Comparison of ENCODE assay signal across 14 mouse cellular contexts in the genomic region with DNA sequence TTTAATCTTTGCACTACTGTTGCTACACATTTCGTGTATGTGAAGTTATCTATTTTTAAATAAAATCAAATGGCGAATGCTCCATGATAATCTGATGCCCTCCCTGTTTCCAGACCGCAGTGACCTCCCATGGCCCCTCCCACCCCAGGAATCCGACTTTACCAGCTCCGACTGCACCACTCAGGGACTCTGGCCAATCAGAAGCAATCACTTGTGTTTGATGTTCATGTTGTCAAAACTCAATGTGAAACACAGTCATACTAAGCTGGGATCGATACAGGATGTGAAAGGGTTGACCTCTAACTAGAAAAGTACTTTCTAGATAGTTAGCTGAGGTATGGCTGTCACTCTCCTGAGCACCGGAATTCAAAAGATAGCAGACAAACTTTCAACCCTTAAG. TPM values are rescaled to one million over a fixed set of nuclear protein-coding genes. Genes with fewer than 3 reads are reported as not detected.
DNase-seq lines count a peak whose midpoint lies in the region; ATAC-seq and TF ChIP-seq lines count a peak whose summit lies in the region.
"Had no signal": no experiment of that assay in that cellular context is flagged by ENCODE, and none has a peak within 500 bp of the region (broad histone marks: within the 10 kb centered on the region; RNA-seq: fewer than 3 reads in every experiment).

No protein-coding gene starts in this region.

- 15% methylated on average over 7 of the region's 7 CpGs for WGBS in liver, adult 2 months
- WGBS in liver, embryonic 14.5 days (ENCODE audit: insufficient replicate concordance), result 18% methylated on average over 7 of the region's 7 CpGs
- WGBS in limb, embryonic 10.5 days, result 27% methylated on average over 7 of the region's 7 CpGs

- H3K36me3 ChIP-seq in liver, adult 2 months (ENCODE audit: control insufficient read depth, insufficient read depth, low read length), result no peaks in the 10 kb centered on the region
- no peaks in the 10 kb centered on the region for H3K36me3 ChIP-seq in CH12.LX (replicated peaks in 1 of 2; ENCODE audit: control insufficient read depth in 1 of 2, insufficient read depth in 1 of 2, low read length in 1 of 2)
- H3K36me3 ChIP-seq in liver, embryonic 14.5 days (replicated peaks; ENCODE audit: control insufficient read depth, insufficient read depth, low read depth), result no peaks in the 10 kb centered on the region
- no peaks in the 10 kb centered on the region for H3K36me3 ChIP-seq in limb, embryonic 10.5 days
- H3K36me3 ChIP-seq: embryonic facial prominence, embryonic 12.5 days had no signal

- in situ Hi-C loops in CH12.LX (cut with MboI; ENCODE audit: low pct_ligation_motif_present, low pct_unique_long_range_greater_than_20kb, low sequenced_read_pairs), result no loop called here

- H3K27ac ChIP-seq in liver, adult 2 months (replicated peaks; ENCODE audit: insufficient read depth, low read depth, low read length), result no peak overlapping the region
- H3K27ac ChIP-seq in CH12.LX (ENCODE audit: insufficient read depth, low read depth), result no peak overlapping the region
- H3K27ac ChIP-seq in liver, embryonic 14.5 days, result no peak overlapping the region
- no peak overlapping the region for H3K27ac ChIP-seq in limb, embryonic 10.5 days
- H3K27ac ChIP-seq: embryonic facial prominence, embryonic 12.5 days had no signal

- dilution Hi-C loops in CH12.LX (cut with MboI; ENCODE audit: extremely low pct_ligation_motif_present, extremely low pct_unique_long_range_greater_than_20kb, low sequenced_read_pairs), result no loop called here

- H3K9ac ChIP-seq in liver, adult 2 months (ENCODE audit: low read depth, low read length), result no peak overlapping the region
- no peak overlapping the region for H3K9ac ChIP-seq in CH12.LX (ENCODE audit: insufficient read depth, low read depth)
- H3K9ac ChIP-seq in liver, embryonic 14.5 days (replicated peaks), result no peak overlapping the region
- H3K9ac ChIP-seq: embryonic facial prominence, embryonic 12.5 days had no signal

- no peak for TF ChIP-seq EP300 in CH12.LX (IDR thresholded peaks at IDR 0.05; ENCODE audit: low read length)
- TF ChIP-seq EP300 in liver, embryonic 14.5 days (IDR thresholded peaks at IDR 0.05; ENCODE audit: low read depth), result no peak

- H3K9me3 ChIP-seq in CH12.LX (replicated peaks; ENCODE audit: low read length), result no peaks in the 10 kb centered on the region
- H3K9me3 ChIP-seq in liver, embryonic 14.5 days (ENCODE audit: control insufficient read depth, low read length), result no peaks in the 10 kb centered on the region
- no peaks in the 10 kb centered on the region for H3K9me3 ChIP-seq in limb, embryonic 10.5 days (replicated peaks)
- H3K9me3 ChIP-seq: embryonic facial prominence, embryonic 12.5 days; megakaryocyte, embryonic 14.5 days had no signal

- peak; percentile 48; the same call in 1 of the 2 replicates for ATAC-seq in liver, embryonic 14.5 days (ENCODE audit: insufficient read depth)

- peaks cover 4% of the 10 kb centered on the region; the same call in 1 of the 2 replicates for H3K4me1 ChIP-seq in liver, adult 2 months (ENCODE audit: control insufficient read depth, insufficient read depth, low read length)
- H3K4me1 ChIP-seq in CH12.LX (ENCODE audit: control insufficient read depth in 1 of 2, insufficient read depth in 2 of 2), result peaks cover 6 to 15% of the 10 kb centered on the region in 2 experiments; a peak in 3 of 4 replicates
- H3K4me1 ChIP-seq in liver, embryonic 14.5 days (replicated peaks; ENCODE audit: control insufficient read depth in 2 of 2, insufficient read depth in 2 of 2, low read length in 1 of 2), result peaks cover 0 to 6% of the 10 kb centered on the region in 2 experiments; a peak in 1 of 4 replicates
- H3K4me1 ChIP-seq in limb, embryonic 10.5 days, result peaks cover 18% of the 10 kb centered on the region

- no peak for TF ChIP-seq CTCF in liver, adult 2 months (IDR thresholded peaks at IDR 0.05; ENCODE audit: low read depth, low read length)
- no peak for TF ChIP-seq CTCF in CH12.LX (conservative IDR thresholded peaks at IDR 0.05 in 1 of 2, IDR thresholded peaks at IDR 0.05 in 1 of 2; ENCODE audit: low read depth in 2 of 2, low read length in 2 of 2)
- no peak for TF ChIP-seq CTCF in liver, embryonic 14.5 days (IDR thresholded peaks at IDR 0.05; ENCODE audit: low read depth)

- TF ChIP-seq RAD21 in CH12.LX (IDR thresholded peaks at IDR 0.05; ENCODE audit: low read depth, low read length), result no peak

- no peaks in the 10 kb centered on the region for H3K79me2 ChIP-seq in liver, adult 2 months (ENCODE audit: control insufficient read depth, insufficient read depth, low read length)
- H3K79me2 ChIP-seq in CH12.LX (replicated peaks; ENCODE audit: control insufficient read depth, extremely low read depth, insufficient read depth, poor library complexity, severe bottlenecking), result no peaks in the 10 kb centered on the region

- 0 out of 2 replicates have a peak overlapping the region, but pooled peaks have one; percentile 6 for H3K4me2 ChIP-seq in CH12.LX (ENCODE audit: insufficient read depth, low read depth, poor library complexity, severe bottlenecking)
- no peak overlapping the region for H3K4me2 ChIP-seq in liver, embryonic 14.5 days (ENCODE audit: low read depth)
- H3K4me2 ChIP-seq: embryonic facial prominence, embryonic 12.5 days had no signal

- peak; percentile 20 for DNase-seq in liver, adult 2 months (ENCODE audit: extremely low read depth, low read depth, low spot score)
- DNase-seq in liver, result no peak
- DNase-seq in CH12.LX (ENCODE audit: extremely low read depth), result no peak
- DNase-seq in ZHBTc4 (ENCODE audit: low read depth, low spot score), result peak; percentile 23
- no peak for DNase-seq in liver, embryonic 14.5 days (ENCODE audit: low read depth in 3 of 3, low spot score in 3 of 3)
- DNase-seq in retina, embryonic 14.5 days (ENCODE audit: low spot score), result no peak
- DNase-seq in adrenal gland, postnatal 25 days, result no peak
- no peak for DNase-seq in limb, embryonic 10.5 days (ENCODE audit: low spot score)
- DNase-seq: cerebellum, adult 8-10 months; kidney, postnatal 25 days; left cerebral cortex, postnatal 4 days had no signal

- H3K4me3 ChIP-seq in liver, adult 2 months (ENCODE audit: insufficient read depth, low read depth, low read length), result no peak overlapping the region
- H3K4me3 ChIP-seq in CH12.LX (replicated peaks in 1 of 3; ENCODE audit: low read depth in 2 of 3, low read length in 2 of 3, poor library complexity in 1 of 3), result no peak overlapping the region
- no peak overlapping the region for H3K4me3 ChIP-seq in liver, embryonic 14.5 days (ENCODE audit: insufficient read depth in 1 of 2, low read depth in 2 of 2, low read length in 2 of 2)
- no peak overlapping the region for H3K4me3 ChIP-seq in limb, embryonic 10.5 days
- H3K4me3 ChIP-seq: embryonic facial prominence, embryonic 12.5 days; megakaryocyte, embryonic 14.5 days had no signal

- TF ChIP-seq POLR2A in liver, adult 2 months (IDR thresholded peaks at IDR 0.05; ENCODE audit: extremely low read depth, insufficient read depth, low read length), result no peak
- TF ChIP-seq POLR2A in CH12.LX (IDR thresholded peaks at IDR 0.05; ENCODE audit: low read depth, low read length), result no peak

- no peaks in the 10 kb centered on the region for H3K27me3 ChIP-seq in liver, adult 2 months (ENCODE audit: control insufficient read depth, insufficient read depth, low read length)
- no peaks in the 10 kb centered on the region for H3K27me3 ChIP-seq in CH12.LX (replicated peaks)
- H3K27me3 ChIP-seq in liver, embryonic 14.5 days (ENCODE audit: control insufficient read depth, insufficient read depth, low read length), result no peaks in the 10 kb centered on the region
- no peaks in the 10 kb centered on the region for H3K27me3 ChIP-seq in limb, embryonic 10.5 days (ENCODE audit: low read depth, poor library complexity, severe bottlenecking)
- H3K27me3 ChIP-seq: embryonic facial prominence, embryonic 12.5 days had no signal

TF ChIP-seq in CH12.LX, 34 proteins besides CTCF, POLR2A, EP300 and RAD21:
- TF ChIP-seq MEF2A (IDR thresholded peaks at IDR 0.05; ENCODE audit: borderline replicate concordance, low read depth, low read length) (no peak), PAX5 (IDR thresholded peaks at IDR 0.05; ENCODE audit: low read length) (no peak), SIN3A (IDR thresholded peaks at IDR 0.05; ENCODE audit: low read length) (no peak), USF2 (conservative IDR thresholded peaks at IDR 0.05; ENCODE audit: low read depth, low read length) (no peak), MAZ (IDR thresholded peaks at IDR 0.05; ENCODE audit: low read depth, low read length) (no peak), TCF12 (IDR thresholded peaks at IDR 0.05; ENCODE audit: low read depth, low read length) (no peak), MAX (IDR thresholded peaks at IDR 0.05; ENCODE audit: low read length) (no peak), UBTF (IDR thresholded peaks at IDR 0.05; ENCODE audit: low read depth, low read length) (no peak), JUND (conservative IDR thresholded peaks at IDR 0.05; ENCODE audit: low read depth, low read length) (no peak), MYC (IDR thresholded peaks at IDR 0.05; ENCODE audit: low read depth, low read length) (no peak), MXI1 (IDR thresholded peaks at IDR 0.05; ENCODE audit: low read depth, low read length) (no peak), HCFC1 (IDR thresholded peaks at IDR 0.05; ENCODE audit: low read depth, low read length) (no peak)

RNA-seq across cellular contexts. Expression of a gene that starts 26.3 kb away (rescaled TPM):
- total RNA-seq in liver, adult 2 months (2014; rRNA removed), result 0.07 TPM in 1 of 2 replicates, not detected in the other
- polyA plus RNA-seq in liver, adult 2 months (2012; rRNA removed), result 0.07 and 0.20 TPM in 2 replicates
- total RNA-seq in CH12.LX (2012; rRNA removed) (not detected in 2 replicates), CH12.LX (2014; rRNA removed) (not detected in 2 replicates)
- polyA plus RNA-seq in CH12.LX (2012; ENCODE audit: insufficient read length, low read depth), result not detected in 2 replicates
- polyA plus RNA-seq in liver, embryonic 14.5 days (2012; rRNA removed), result 0.37 and 0.55 TPM in 2 replicates
- polyA plus RNA-seq in liver, embryonic 14.5 days (2014; fragmentation: Nextera tagmentation; extraction: Ambion mirVana), result 0.21 and 0.24 TPM in 2 replicates
- total RNA-seq in adrenal gland, postnatal 25 days (2021), result 13.0 and 23.0 TPM in 2 replicates
- 0.60 and 0.66 TPM in 2 replicates for polyA plus RNA-seq in limb, embryonic 10.5 days (2016; fragmentation: Nextera tagmentation; extraction: Ambion mirVana)
- total RNA-seq: hematopoietic stem cell, adult 5-6 weeks had no signal

Comparison
In these comparisons a context has a peak if more than half of its experiments do, and no peak if none do; other contexts are left out.
1. DNase-seq: peak in liver, adult 2 months (single experiment) and ZHBTc4 (single experiment); none in liver (single experiment), CH12.LX (single experiment), liver, embryonic 14.5 days (0 of 3), retina, embryonic 14.5 days (single experiment), adrenal gland, postnatal 25 days (single experiment) and limb, embryonic 10.5 days (single experiment).